Mouse (Mus musculus) kidney, adult 2 months (tissue): ENCODE results near the gene Unc80. TPM values are rescaled to one million over a fixed set of nuclear protein-coding genes. Genes with fewer than 3 reads are reported as not detected.

Source experiments
- DNase-seq: peaks from one replicate; pipeline ENCODE4 v3.0.0; 2021
- H3K27ac ChIP-seq: fragments of 200-500 bp; 2 replicates; pipeline ENCODE4 v1.5.1; 2012; ENCODE audit warnings: low read depth, low read length, control low read depth, inconsistent platforms; ENCODE audit not compliant: insufficient read depth
- H3K27me3 ChIP-seq: fragments of 200-500 bp; replicated peaks from 2 replicates; pipeline ENCODE4 v1.6.1; 2012; ENCODE audit warnings: mild to moderate bottlenecking, moderate library complexity, low read length, inconsistent platforms; ENCODE audit not compliant: control insufficient read depth, insufficient read depth
- H3K36me3 ChIP-seq: fragments of 200-500 bp; 2 replicates; pipeline ENCODE4 v1.6.1; 2012; ENCODE audit warnings: mild to moderate bottlenecking, moderate library complexity, low read length, inconsistent platforms; ENCODE audit not compliant: control insufficient read depth, insufficient read depth
- H3K4me1 ChIP-seq: fragments of 200-500 bp; 2 replicates; pipeline ENCODE4 v1.6.1; 2011; ENCODE audit warnings: low read length; ENCODE audit not compliant: control insufficient read depth, insufficient read depth
- H3K4me3 ChIP-seq: fragments of 200-500 bp; 2 replicates; pipeline ENCODE4 v1.5.1; 2011; ENCODE audit warnings: mild to moderate bottlenecking, low read depth, low read length, control low read depth; ENCODE audit not compliant: insufficient read depth
- CTCF ChIP-seq: fragments of 200-500 bp; conservative IDR thresholded peaks from 2 replicates; pipeline ENCODE4 v1.5.1; 2011; ENCODE audit warnings: low read depth, mild to moderate bottlenecking, control low read depth, low read length, moderate library complexity, mixed read lengths; ENCODE audit not compliant: insufficient read depth, insufficient read length
- POLR2A ChIP-seq: fragments of 200-500 bp; IDR thresholded peaks from one replicate; pipeline ENCODE4 v1.6.1; 2011; ENCODE audit warnings: low read depth, low read length, control low read depth
- WGBS: fragments of 180-500 bp; shearing (Covaris S2); methylation state at CpG from one replicate; pipeline ENCODE4 v1.1.7; 2018; 5-methylcytosine and 5-hydroxymethylcytosine counted together
- polyA plus RNA-seq: library from polyadenylated mRNA; depleted of rRNA; stranded (reverse); fragments of >200 nt; gene quantifications from 2 replicates; pipeline ENCODE4 v1.2.3, GENCODE M21; 2012

The Unc80 gene
- polyA plus RNA-seq, 1 experiment: 0.06 TPM

GRCm38 (mm10) chr1:66638177-66638576 lies 170.0 kb downstream of the Unc80 start:
- DNase-seq: no peak
- no peak overlapping the region for H3K27ac ChIP-seq
- WGBS: 49% methylated on average over 2 of the region's 2 CpGs

GRCm38 (mm10) chr1:66646894-66647293 lies 178.7 kb downstream of the Unc80 start:
- H3K27ac ChIP-seq: no peak overlapping the region
- H3K36me3 ChIP-seq: no peaks in the 10 kb centered on the region
- no peaks in the 10 kb centered on the region for H3K4me1 ChIP-seq
- no peak for TF ChIP-seq CTCF
- TF ChIP-seq POLR2A: no peak
- no peak for DNase-seq
- no peak overlapping the region for H3K4me3 ChIP-seq
- no peaks in the 10 kb centered on the region for H3K27me3 ChIP-seq

More at GRCm38 (mm10) chr1:66638177-66638576, 170.0 kb downstream of the Unc80 start:
- TF ChIP-seq POLR2A (no peak), CTCF (no peak)
- Histone ChIP-seq H3K36me3 (no peaks in the 10 kb centered on the region), H3K4me1 (no peaks in the 10 kb centered on the region), H3K27me3 (no peaks in the 10 kb centered on the region), H3K4me3 (no peak overlapping the region)

- 89% methylated on average over 6 of the region's 6 CpGs for WGBS
- no peak for DNase-seq
These were observed 181.4 kb downstream of the Unc80 start for GRCm38 (mm10) chr1:66649568-66649967.

GRCm38 (mm10) chr1:66650006-66650405 lies 181.8 kb downstream of the Unc80 start:
- TF ChIP-seq CTCF (no peak), POLR2A (no peak)
- H3K36me3 ChIP-seq: no peaks in the 10 kb centered on the region
- H3K4me1 ChIP-seq: no peaks in the 10 kb centered on the region
- no peak for DNase-seq
- no peak overlapping the region for H3K27ac ChIP-seq
- 57% methylated on average over 1 of the region's 1 CpGs for WGBS
- no peaks in the 10 kb centered on the region for H3K27me3 ChIP-seq
- H3K4me3 ChIP-seq: no peak overlapping the region

More at GRCm38 (mm10) chr1:66649568-66649967, 181.4 kb downstream of the Unc80 start:
- no peak for TF ChIP-seq POLR2A
- no peak for TF ChIP-seq CTCF
- H3K4me3 ChIP-seq: no peak overlapping the region
- H3K4me1 ChIP-seq: no peaks in the 10 kb centered on the region
- H3K36me3 ChIP-seq: no peaks in the 10 kb centered on the region
- H3K27me3 ChIP-seq: no peaks in the 10 kb centered on the region
- H3K27ac ChIP-seq: no peak overlapping the region

GRCm38 (mm10) chr1:66655119-66655746 lies 187.1 kb downstream of the Unc80 start:
- Histone ChIP-seq H3K27me3 (no peaks in the 10 kb centered on the region), H3K4me1 (no peaks in the 10 kb centered on the region), H3K4me3 (no peak overlapping the region), H3K27ac (no peak overlapping the region), H3K36me3 (no peaks in the 10 kb centered on the region)
- DNase-seq: no peak
- TF ChIP-seq POLR2A (no peak), CTCF (no peak)
- WGBS: 66% methylated on average over 4 of the region's 4 CpGs

- Histone ChIP-seq H3K4me3 (no peak overlapping the region), H3K4me1 (no peaks in the 10 kb centered on the region), H3K27me3 (no peaks in the 10 kb centered on the region), H3K27ac (no peak overlapping the region), H3K36me3 (no peaks in the 10 kb centered on the region)
- peak; percentile 16 for DNase-seq
- no peak for TF ChIP-seq POLR2A
These were observed 187.6 kb downstream of the Unc80 start for GRCm38 (mm10) chr1:66655747-66656119.

- no peak for DNase-seq
- no peak for TF ChIP-seq CTCF
- TF ChIP-seq POLR2A: no peak
- Histone ChIP-seq H3K27me3 (no peaks in the 10 kb centered on the region), H3K36me3 (no peaks in the 10 kb centered on the region), H3K27ac (no peak overlapping the region), H3K4me3 (no peak overlapping the region), H3K4me1 (no peaks in the 10 kb centered on the region)
- WGBS: 71% methylated on average over 7 of the region's 7 CpGs
These were observed 203.3 kb downstream of the Unc80 start for GRCm38 (mm10) chr1:66671475-66671874.
